Mouse (Mus musculus) thymus, postnatal 14 days (tissue): ENCODE results near the gene Lpar1.
A peak's percentile ranks its signal among the peaks of the same experiment; 100 is the strongest.

Experiments used
- DNase-seq: peaks from one replicate; pipeline ENCODE4 v3.0.0; 2021

The Lpar1 gene

GRCm38 (mm10) chr4:58553631-58554358 lies at the start of gene Lpar1:
TSS of gene Lpar1 (minus strand) at chr4:58553898.
- DNase-seq, result no peak

GRCm38 (mm10) chr4:58585942-58586341 lies 32.2 kb upstream of the Lpar1 start:
- DNase-seq, result no peak

GRCm38 (mm10) chr4:58581191-58581590 lies 27.5 kb upstream of the Lpar1 start:
- DNase-seq, result no peak

GRCm38 (mm10) chr4:58580516-58580915 lies 26.8 kb upstream of the Lpar1 start:
- DNase-seq, result no peak

- DNase-seq, result no peak
Observed at GRCm38 (mm10) chr4:58580098-58580497, 26.4 kb upstream of the Lpar1 start.

- DNase-seq, result no peak
Observed at GRCm38 (mm10) chr4:58578488-58578887, 24.8 kb upstream of the Lpar1 start.

GRCm38 (mm10) chr4:58577382-58578048 lies 23.8 kb upstream of the Lpar1 start:
- DNase-seq, result no peak

- DNase-seq, result no peak
Observed at GRCm38 (mm10) chr4:58575831-58576230, 22.1 kb upstream of the Lpar1 start.

GRCm38 (mm10) chr4:58574024-58574423 lies 20.3 kb upstream of the Lpar1 start:
- DNase-seq, result no peak

- no peak for DNase-seq
Observed at GRCm38 (mm10) chr4:58572446-58572845, 18.7 kb upstream of the Lpar1 start.

- no peak for DNase-seq
Observed at GRCm38 (mm10) chr4:58571661-58572060, 18.0 kb upstream of the Lpar1 start.

- no peak for DNase-seq
Observed at GRCm38 (mm10) chr4:58571232-58571631, 17.5 kb upstream of the Lpar1 start.

GRCm38 (mm10) chr4:58568486-58568885 lies 14.8 kb upstream of the Lpar1 start:
- no peak for DNase-seq

- DNase-seq, result no peak
Observed at GRCm38 (mm10) chr4:58562776-58563175, 9.1 kb upstream of the Lpar1 start.

- DNase-seq, result no peak
Observed at GRCm38 (mm10) chr4:58557001-58557400, 3.3 kb upstream of the Lpar1 start.

GRCm38 (mm10) chr4:58554359-58554838 lies 701 bp upstream of the Lpar1 start:
- no peak for DNase-seq

- peak; percentile 70 for DNase-seq
Observed at GRCm38 (mm10) chr4:58552731-58553630, 717 bp downstream of the Lpar1 start.

- no peak for DNase-seq
Observed at GRCm38 (mm10) chr4:58552229-58552628, 1.5 kb downstream of the Lpar1 start.

GRCm38 (mm10) chr4:58551820-58552219 lies 1.9 kb downstream of the Lpar1 start:
- DNase-seq, result peak; percentile 66

- no peak for DNase-seq
Observed at GRCm38 (mm10) chr4:58547725-58548124, 6.0 kb downstream of the Lpar1 start.

- DNase-seq, result no peak
Observed at GRCm38 (mm10) chr4:58547273-58547565, 6.5 kb downstream of the Lpar1 start.

GRCm38 (mm10) chr4:58546441-58547272 lies 7.0 kb downstream of the Lpar1 start:
- no peak for DNase-seq
